Mouse (Mus musculus) stomach, postnatal 0 days (tissue): Measurements from ENCODE around the gene Mfsd14b.

Experiments
- CTCF ChIP-seq: IDR thresholded peaks from 2 replicates; pipeline ENCODE4 v1.5.1; 2016; ENCODE audit warnings: antibody characterized with exemption, low read depth, mild to moderate bottlenecking, moderate library complexity
- EP300 ChIP-seq: optimal IDR thresholded peaks from 2 replicates; pipeline ENCODE3; 2016; ENCODE audit warnings: antibody characterized with exemption

DNA sequence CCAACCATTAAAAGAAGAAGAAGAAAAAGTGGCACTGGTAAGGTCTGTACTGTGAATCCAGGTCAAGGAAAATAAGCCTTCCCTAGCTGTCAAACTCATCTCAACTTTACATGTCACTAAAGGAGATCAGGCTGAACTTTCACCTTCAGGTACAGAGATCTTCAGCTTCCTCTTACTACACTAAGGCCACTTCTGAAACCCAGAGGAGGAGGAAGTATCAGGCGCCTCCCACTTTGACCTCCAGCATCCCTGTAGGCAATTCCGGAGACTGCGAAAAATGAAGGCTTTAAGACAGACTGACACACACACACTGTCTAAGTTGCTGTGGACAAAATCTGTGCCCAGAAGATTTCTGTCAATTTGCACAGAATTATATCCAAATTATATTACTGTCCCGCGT lies 814 bp downstream of the Mfsd14b start:
- TF ChIP-seq CTCF, result no peak
- TF ChIP-seq EP300, result no peak
